Mouse (Mus musculus): ENCODE data around the gene Methig1.
A peak's percentile ranks its signal among the peaks of the same experiment; 100 is the strongest.
"Not testable (repeated sequence)": the region's sequence is repeated elsewhere in the genome, so short reads cannot be mapped to it uniquely, and the experiment has no call there.

The Methig1 gene

GRCm38 (mm10) chr15:100400592-100401250 is 47.8 kb downstream of the Methig1 start:
- no peak for DNase-seq (ENCODE audit: low spot score)

- no peak for DNase-seq (ENCODE audit: low spot score)
Observed at GRCm38 (mm10) chr15:100401811-100402210, 48.9 kb downstream of the Methig1 start.

- DNase-seq (ENCODE audit: low spot score) = no peak
Observed at GRCm38 (mm10) chr15:100402347-100402746, 49.4 kb downstream of the Methig1 start.

GRCm38 (mm10) chr15:100402798-100403197 is 49.8 kb downstream of the Methig1 start:
- no peak for DNase-seq (ENCODE audit: low spot score)

GRCm38 (mm10) chr15:100403318-100404000 is 50.5 kb downstream of the Methig1 start:
- DNase-seq (ENCODE audit: low spot score) = no peak

GRCm38 (mm10) chr15:100406088-100406487 is 53.1 kb downstream of the Methig1 start:
- no peak for DNase-seq (ENCODE audit: low spot score)

GRCm38 (mm10) chr15:100410918-100411672 is 58.1 kb downstream of the Methig1 start:
- DNase-seq (ENCODE audit: low spot score) = no peak

- DNase-seq (ENCODE audit: low spot score) = no peak
Observed at GRCm38 (mm10) chr15:100411731-100412130, 58.8 kb downstream of the Methig1 start.

GRCm38 (mm10) chr15:100413306-100413705 is 60.4 kb downstream of the Methig1 start:
- DNase-seq (ENCODE audit: low spot score) = no peak

- no peak for DNase-seq (ENCODE audit: low spot score)
Observed at GRCm38 (mm10) chr15:100414011-100414410, 61.1 kb downstream of the Methig1 start.

GRCm38 (mm10) chr15:100414942-100415341 is 62.0 kb downstream of the Methig1 start:
- no peak for DNase-seq (ENCODE audit: low spot score)

- no peak for DNase-seq (ENCODE audit: low spot score)
Observed at GRCm38 (mm10) chr15:100415684-100416083, 62.7 kb downstream of the Methig1 start.

GRCm38 (mm10) chr15:100417854-100418450 is 65.0 kb downstream of the Methig1 start:
- DNase-seq (ENCODE audit: low spot score) = no peak

GRCm38 (mm10) chr15:100419311-100419710 is 66.4 kb downstream of the Methig1 start:
- DNase-seq (ENCODE audit: low spot score) = no peak

GRCm38 (mm10) chr15:100419901-100420745 is 67.2 kb downstream of the Methig1 start:
- DNase-seq (ENCODE audit: low spot score) = no peak

- DNase-seq (ENCODE audit: low spot score) = no peak
Observed at GRCm38 (mm10) chr15:100421059-100421757, 68.3 kb downstream of the Methig1 start.

- not testable (repeated sequence) for DNase-seq (ENCODE audit: low spot score)
Observed at GRCm38 (mm10) chr15:100421758-100422197, 68.8 kb downstream of the Methig1 start, which contains the start of gene Gm5475. TSS of gene Gm5475 (plus strand) at chr15:100422147.

- no peak for DNase-seq (ENCODE audit: low spot score)
Observed at GRCm38 (mm10) chr15:100422476-100422875, 69.5 kb downstream of the Methig1 start.

- DNase-seq (ENCODE audit: low spot score) = peak; percentile 98
Observed at GRCm38 (mm10) chr15:100422899-100423860, 70.2 kb downstream of the Methig1 start.

GRCm38 (mm10) chr15:100423916-100424315 is 71.0 kb downstream of the Methig1 start:
- DNase-seq (ENCODE audit: low spot score) = no peak

All from testis, postnatal 14 days (tissue).